Mouse (Mus musculus) G1E (cell line): ENCODE results near the gene Krtap14.

Experiments used
- CTCF ChIP-seq: IDR thresholded peaks from 2 replicates; pipeline ENCODE4 v1.5.1; 2012; ENCODE audit warnings: low read depth, low read length, inconsistent platforms, mixed read lengths
- GATA1 ChIP-seq: IDR thresholded peaks from 2 replicates; pipeline ENCODE4 v1.6.1; 2012; ENCODE audit warnings: borderline replicate concordance, low read length, inconsistent platforms, mixed read lengths
- TAL1 ChIP-seq: conservative IDR thresholded peaks from 2 replicates; pipeline ENCODE4 v1.6.1; 2012; ENCODE audit warnings: low read depth, low read length, inconsistent platforms, mixed read lengths

DNA sequence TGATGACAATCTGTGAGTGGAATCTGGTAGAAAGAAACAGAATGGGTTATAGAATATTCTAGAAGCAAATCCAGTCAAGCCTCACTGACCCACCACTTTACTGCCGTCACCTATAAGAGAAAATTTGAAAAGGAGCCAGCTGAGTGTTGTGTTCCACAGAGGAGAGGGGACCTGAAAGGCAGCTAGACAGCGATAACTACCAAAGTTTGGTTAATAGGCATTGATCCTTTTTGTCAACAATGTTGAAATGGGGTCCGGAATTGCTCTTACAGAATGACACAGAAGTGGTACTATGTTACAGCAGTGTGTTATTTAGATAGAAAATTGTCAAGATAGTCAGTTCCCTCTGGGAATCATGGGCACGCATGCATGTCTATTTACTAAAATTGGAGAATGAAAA is 22.6 kb upstream of the Krtap14 start:
- TF ChIP-seq CTCF: no peak
- TF ChIP-seq GATA1: no peak
- no peak for TF ChIP-seq TAL1
